Mouse (Mus musculus) liver, adult 2 months (tissue): Measurements from ENCODE around the gene Psma6. TPM values are rescaled to one million over a fixed set of nuclear protein-coding genes. Genes with fewer than 3 reads are reported as not detected.

Experiments used
- DNase-seq: peaks from one replicate; pipeline ENCODE4 v3.0.0-alpha.2; 2011; ENCODE audit warnings: low read depth, low spot score; ENCODE audit errors: extremely low read depth
- H3K27ac ChIP-seq: fragments of 200-500 bp; replicated peaks from 2 replicates; pipeline ENCODE4 v1.5.1; 2012; ENCODE audit warnings: low read depth, mild to moderate bottlenecking, control low read depth, inconsistent platforms, low read length; ENCODE audit not compliant: insufficient read depth
- H3K27me3 ChIP-seq: fragments of 200-500 bp; 2 replicates; pipeline ENCODE4 v1.6.1; 2012; ENCODE audit warnings: mild to moderate bottlenecking, moderate library complexity, low read length, inconsistent platforms; ENCODE audit not compliant: control insufficient read depth, insufficient read depth
- H3K36me3 ChIP-seq: fragments of 200-500 bp; 2 replicates; pipeline ENCODE4 v1.6.1; 2012; ENCODE audit warnings: low read length, inconsistent platforms; ENCODE audit not compliant: control insufficient read depth, insufficient read depth
- H3K4me1 ChIP-seq: fragments of 200-500 bp; 2 replicates; pipeline ENCODE4 v1.6.1; 2011; ENCODE audit warnings: low read length; ENCODE audit not compliant: control insufficient read depth, insufficient read depth
- H3K4me3 ChIP-seq: fragments of 200-500 bp; 2 replicates; pipeline ENCODE4 v1.5.1; 2011; ENCODE audit warnings: low read depth, mild to moderate bottlenecking, control low read depth, low read length, moderate library complexity; ENCODE audit not compliant: insufficient read depth
- H3K79me2 ChIP-seq: fragments of 200-500 bp; 2 replicates; pipeline ENCODE4 v1.6.1; 2012; ENCODE audit warnings: inconsistent platforms, mild to moderate bottlenecking, low read length, moderate library complexity; ENCODE audit not compliant: control insufficient read depth, insufficient read depth
- H3K9ac ChIP-seq: fragments of 200-500 bp; 2 replicates; pipeline ENCODE4 v1.6.1; 2012; ENCODE audit warnings: low read depth, mild to moderate bottlenecking, control low read depth, inconsistent platforms, low read length
- CTCF ChIP-seq: fragments of 200-500 bp; IDR thresholded peaks from 2 replicates; pipeline ENCODE4 v1.5.1; 2011; ENCODE audit warnings: low read depth, low read length, control low read depth
- POLR2A ChIP-seq: fragments of 200-500 bp; IDR thresholded peaks from 2 replicates; pipeline ENCODE4 v1.6.1; 2011; ENCODE audit warnings: low read length, control low read depth; ENCODE audit not compliant: insufficient read depth; ENCODE audit errors: extremely low read depth
- WGBS: fragments of 180-500 bp; shearing (Covaris S2); methylation state at CpG from one replicate; pipeline ENCODE4 v1.1.7; 2018; 5-methylcytosine and 5-hydroxymethylcytosine counted together
- polyA plus RNA-seq: library from polyadenylated mRNA; depleted of rRNA; stranded (reverse); fragments of >200 nt; gene quantifications from 2 replicates; pipeline ENCODE4 v1.2.3, GENCODE M21; 2012; rRNA removed
- total RNA-seq: library from RNA; depleted of rRNA; stranded (reverse); fragments of >200 nt; gene quantifications from 2 replicates; pipeline ENCODE4 v1.2.3, GENCODE M21; 2014; rRNA removed

Gene Psma6
- total and polyA plus RNA-seq, 2 experiments = 51.5 to 132 TPM

GRCm38 (mm10) chr12:55464846-55465361 is 80.9 kb downstream of the Psma6 start:
- Histone ChIP-seq H3K36me3 (no peaks in the 10 kb centered on the region), H3K4me1 (peaks cover 30% of the 10 kb centered on the region), H3K9ac (0 out of 2 replicates have a peak overlapping the region, but pooled peaks have one; percentile 5), H3K27me3 (no peaks in the 10 kb centered on the region), H3K4me3 (no peak overlapping the region), H3K27ac (peak overlapping the region; percentile 67), H3K79me2 (no peaks in the 10 kb centered on the region)
- WGBS = 47% methylated on average over 14 of the region's 14 CpGs
- DNase-seq = no peak
- TF ChIP-seq CTCF (no peak), POLR2A (no peak)

DNA sequence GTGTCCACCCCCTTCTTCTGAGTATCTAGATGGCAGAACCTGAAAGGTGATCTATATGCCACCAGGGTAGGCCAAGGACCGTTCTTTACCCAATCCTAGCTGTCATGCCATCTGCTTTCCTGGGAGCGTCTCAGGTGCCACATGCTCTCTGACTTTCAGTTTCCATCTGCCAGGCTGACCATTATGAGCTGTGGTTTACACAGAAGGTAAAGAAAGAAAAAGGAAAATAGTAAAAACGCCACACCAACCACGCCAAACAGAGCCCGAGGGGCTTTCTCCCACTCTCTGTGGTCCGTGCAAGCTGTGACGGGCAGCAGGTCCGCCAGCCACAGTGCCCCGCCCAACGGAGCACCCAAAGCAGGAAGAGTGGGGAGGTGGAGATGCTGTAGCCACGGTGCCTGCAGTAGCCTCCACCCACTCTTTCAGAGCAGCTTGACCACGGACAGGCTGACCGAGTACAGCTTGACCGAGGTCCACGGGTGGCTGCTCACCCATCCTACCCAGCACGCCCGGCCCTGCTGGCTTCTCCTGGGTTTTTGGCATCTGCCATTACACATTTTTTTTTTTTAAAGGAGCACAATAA is 81.5 kb downstream of the Psma6 start:
- Histone ChIP-seq H3K27ac (0 out of 2 replicates have a peak overlapping the region, but pooled peaks have one; percentile 67), H3K36me3 (no peaks in the 10 kb centered on the region), H3K9ac (no peak overlapping the region), H3K4me3 (0 out of 2 replicates have a peak overlapping the region, but pooled peaks have one; percentile 4), H3K27me3 (no peaks in the 10 kb centered on the region), H3K79me2 (no peaks in the 10 kb centered on the region), H3K4me1 (peaks cover 29% of the 10 kb centered on the region)
- DNase-seq = no peak
- WGBS = 79% methylated on average over 17 of the region's 17 CpGs
- TF ChIP-seq CTCF (no peak), POLR2A (no peak)

- WGBS = 68% methylated on average over 7 of the region's 7 CpGs
- H3K36me3 ChIP-seq = no peaks in the 10 kb centered on the region
- H3K79me2 ChIP-seq = no peaks in the 10 kb centered on the region
- no peak for DNase-seq
- H3K9ac ChIP-seq = no peak overlapping the region
- no peak overlapping the region; the same call in 1 of the 2 replicates for H3K27ac ChIP-seq
- no peaks in the 10 kb centered on the region for H3K27me3 ChIP-seq
- no peak for TF ChIP-seq CTCF
- TF ChIP-seq POLR2A = no peak
- peaks cover 29% of the 10 kb centered on the region for H3K4me1 ChIP-seq
- no peak overlapping the region for H3K4me3 ChIP-seq
Observed at GRCm38 (mm10) chr12:55466088-55466701, 82.2 kb downstream of the Psma6 start.

- Histone ChIP-seq H3K27ac (peak overlapping the region; percentile 59), H3K36me3 (no peaks in the 10 kb centered on the region), H3K4me1 (peaks cover 25% of the 10 kb centered on the region), H3K27me3 (no peaks in the 10 kb centered on the region), H3K9ac (no peak overlapping the region), H3K79me2 (no peaks in the 10 kb centered on the region), H3K4me3 (no peak overlapping the region)
- 47% methylated on average over 5 of the region's 5 CpGs for whole genome bisulfite sequencing
- no peak for DNase-seq
- TF ChIP-seq CTCF (no peak), POLR2A (no peak)
Observed at GRCm38 (mm10) chr12:55466816-55467215, 82.8 kb downstream of the Psma6 start.

DNA sequence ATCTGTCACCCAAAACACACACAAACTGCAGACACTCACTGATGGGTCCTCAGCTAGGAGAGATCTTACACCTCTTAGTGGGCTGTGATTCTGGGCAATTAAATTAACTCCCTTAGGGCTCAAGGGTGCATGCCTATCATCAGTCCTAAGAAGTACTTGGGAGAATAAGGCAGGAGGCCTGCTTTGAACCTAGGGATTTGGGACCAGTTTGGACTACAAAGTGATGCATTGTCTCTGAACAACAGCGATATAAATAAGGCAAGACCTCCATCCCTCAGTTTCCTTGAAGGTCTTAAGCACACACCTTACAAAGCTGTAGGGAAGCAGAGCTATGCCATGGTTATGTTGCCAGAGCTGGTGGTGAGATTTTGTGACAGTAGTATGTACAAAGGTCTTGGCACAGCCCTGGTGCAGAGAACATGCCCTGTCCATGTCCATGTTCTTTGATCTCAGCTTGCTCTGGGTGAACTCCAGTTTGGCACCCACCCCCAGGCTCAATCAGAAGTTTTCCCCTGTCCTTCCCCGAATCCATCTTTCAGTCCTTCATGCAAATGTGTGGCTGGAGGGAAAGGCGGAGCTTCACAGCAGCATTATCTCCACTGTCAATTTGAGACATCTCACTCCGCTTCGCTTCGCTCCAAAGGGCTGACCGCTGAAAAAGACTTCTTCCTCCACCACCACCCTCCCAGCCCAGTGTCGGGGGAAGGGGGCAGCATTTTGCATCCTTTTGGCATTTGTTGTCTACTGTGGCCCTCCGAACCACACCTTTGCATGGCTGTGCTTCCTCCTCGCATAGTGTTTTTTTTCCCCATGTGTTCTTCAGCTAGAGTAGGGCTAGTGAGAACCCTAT is 83.5 kb downstream of the Psma6 start:
- H3K4me1 ChIP-seq = peaks cover 27% of the 10 kb centered on the region

More for the DNA sequence above, 83.5 kb downstream of the Psma6 start:
- TF ChIP-seq CTCF (no peak), POLR2A (0 out of 2 replicates have a peak, but pooled peaks have one; percentile 24)
- Histone ChIP-seq H3K27me3 (no peaks in the 10 kb centered on the region), H3K9ac (peak overlapping the region; percentile 26; the same call in 1 of the 2 replicates), H3K27ac (peak overlapping the region; percentile 59), H3K36me3 (no peaks in the 10 kb centered on the region), H3K79me2 (no peaks in the 10 kb centered on the region), H3K4me3 (no peak overlapping the region)
- peak; percentile 98 for DNase-seq
- WGBS = 43% methylated on average over 10 of the region's 10 CpGs

Other genes starting within 250 kb of the Psma6 start
- 37.0 and 42.7 TPM in 2 replicates for gene Srp54b, start 229.1 kb upstream of the Psma6 start, total RNA-seq
- gene Srp54b, start 229.1 kb upstream of the Psma6 start, polyA plus RNA-seq = 23.0 and 24.5 TPM in 2 replicates
- 0.28 TPM in 1 of 2 replicates, not detected in the other for gene 1700047I17Rik2, start 184.6 kb upstream of the Psma6 start, total RNA-seq
- not detected in 2 replicates for gene 1700047I17Rik2, start 184.6 kb upstream of the Psma6 start, polyA plus RNA-seq
- gene Srp54c, start 154.1 kb upstream of the Psma6 start, total RNA-seq = 42.3 and 62.3 TPM in 2 replicates
- gene Srp54c, start 154.1 kb upstream of the Psma6 start, polyA plus RNA-seq = 4.2 and 4.5 TPM in 2 replicates
- 10.7 and 12.2 TPM in 2 replicates for gene 1110008L16Rik, start 84.6 kb upstream of the Psma6 start, total RNA-seq
- 4.6 and 6.2 TPM in 2 replicates for gene 1110008L16Rik, start 84.6 kb upstream of the Psma6 start, polyA plus RNA-seq
- gene Ppp2r3c, start 81.2 kb upstream of the Psma6 start, total RNA-seq = 6.8 and 6.9 TPM in 2 replicates
- 1.0 and 1.2 TPM in 2 replicates for gene Ppp2r3c, start 81.2 kb upstream of the Psma6 start, polyA plus RNA-seq
- 85.6 and 110 TPM in 2 replicates for gene Nfkbia, start 108.4 kb downstream of the Psma6 start, total RNA-seq
- 75.3 and 76.4 TPM in 2 replicates for gene Nfkbia, start 108.4 kb downstream of the Psma6 start, polyA plus RNA-seq
- not detected in 2 replicates for gene Aldoart2, start 181.0 kb downstream of the Psma6 start, total RNA-seq
- not detected in 2 replicates for gene Aldoart2, start 181.0 kb downstream of the Psma6 start, polyA plus RNA-seq
- gene Insm2, start 215.2 kb downstream of the Psma6 start, total RNA-seq = not detected in 2 replicates
- not detected in 2 replicates for gene Insm2, start 215.2 kb downstream of the Psma6 start, polyA plus RNA-seq